Mouse (Mus musculus) thymus, adult 2 months (tissue): ENCODE data around the gene Cyfip1.

ENCODE experiments used
- CTCF ChIP-seq: fragments of 200-500 bp; IDR thresholded peaks from 2 replicates; pipeline ENCODE4 v1.5.1; 2012; ENCODE audit warnings: mild to moderate bottlenecking, control low read depth, low read length, moderate library complexity, borderline replicate concordance; ENCODE audit not compliant: control insufficient read depth, poor library complexity, insufficient read depth; ENCODE audit errors: extremely low read depth
- POLR2A ChIP-seq: fragments of 200-500 bp; IDR thresholded peaks from 2 replicates; pipeline ENCODE4 v1.6.1; 2012; ENCODE audit warnings: mild to moderate bottlenecking, low read length, control low read depth, moderate library complexity; ENCODE audit not compliant: control insufficient read depth, poor library complexity, insufficient read depth; ENCODE audit errors: extremely low read depth

GRCm38 (mm10) chr7:55927262-55927661 is 85.7 kb downstream of the Cyfip1 start:
- no peak for TF ChIP-seq CTCF
- no peak for TF ChIP-seq POLR2A
